Mouse (Mus musculus): ENCODE data around the gene Zfp354c. TPM values are rescaled to one million over a fixed set of nuclear protein-coding genes. Genes with fewer than 3 reads are reported as not detected.

Zfp354c gene
- polyA plus RNA-seq (2014; fragmentation: Illumina TruSeq; extraction: RNeasy Lipid Tissue Mini Kit (QIAGEN cat#74804); ENCODE audit: low read depth, low replicate concordance), result 1.9 TPM

DNA sequence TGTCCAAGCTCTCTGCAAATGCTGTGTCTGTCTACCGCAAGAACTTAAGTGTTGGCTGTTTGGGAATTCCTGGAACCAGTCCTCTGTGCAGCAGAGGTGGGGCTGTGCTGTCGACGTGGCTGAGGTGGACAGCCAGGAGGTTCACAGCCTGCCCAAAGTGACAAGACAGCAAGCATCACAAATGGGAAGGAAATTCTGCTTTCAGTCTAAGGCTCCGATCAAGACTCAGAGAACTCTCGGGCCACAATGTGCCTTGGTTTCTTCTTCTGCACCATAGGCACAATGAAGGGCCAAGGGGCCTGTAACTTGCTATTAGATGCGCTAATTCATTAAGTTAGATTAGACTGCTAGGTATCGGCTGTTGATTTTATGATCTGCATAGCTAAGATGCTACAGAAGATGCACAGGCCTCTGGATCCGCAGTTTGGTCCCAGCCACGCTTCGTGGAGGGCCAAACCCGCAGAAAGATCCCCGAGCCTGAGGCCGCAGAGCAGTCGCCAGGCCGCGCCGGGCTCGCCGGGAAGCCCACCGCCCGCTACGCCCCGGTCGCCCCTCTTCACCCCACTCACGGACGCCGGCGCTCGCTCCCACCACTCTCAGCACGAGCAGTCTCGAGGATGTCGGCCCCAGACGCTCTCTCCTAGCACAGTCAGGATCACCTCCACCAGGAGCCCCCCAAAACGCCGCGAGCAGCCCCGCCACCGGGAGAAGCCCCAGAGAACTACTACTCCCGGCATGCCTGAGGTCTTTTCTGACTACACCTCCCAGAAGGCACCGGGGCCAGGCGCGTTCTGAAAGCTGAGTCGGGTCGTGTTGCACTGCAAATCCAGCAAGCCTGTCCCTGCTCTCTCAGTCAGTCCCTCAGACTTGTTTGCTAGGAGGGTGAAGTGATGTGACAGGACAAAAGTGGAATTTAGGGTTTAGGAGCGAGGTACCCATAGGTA, at the start of gene Zfp354c:
Zfp354c (minus strand) TSS at position 715 of the 944 bp plus-strand sequence.

DNA sequence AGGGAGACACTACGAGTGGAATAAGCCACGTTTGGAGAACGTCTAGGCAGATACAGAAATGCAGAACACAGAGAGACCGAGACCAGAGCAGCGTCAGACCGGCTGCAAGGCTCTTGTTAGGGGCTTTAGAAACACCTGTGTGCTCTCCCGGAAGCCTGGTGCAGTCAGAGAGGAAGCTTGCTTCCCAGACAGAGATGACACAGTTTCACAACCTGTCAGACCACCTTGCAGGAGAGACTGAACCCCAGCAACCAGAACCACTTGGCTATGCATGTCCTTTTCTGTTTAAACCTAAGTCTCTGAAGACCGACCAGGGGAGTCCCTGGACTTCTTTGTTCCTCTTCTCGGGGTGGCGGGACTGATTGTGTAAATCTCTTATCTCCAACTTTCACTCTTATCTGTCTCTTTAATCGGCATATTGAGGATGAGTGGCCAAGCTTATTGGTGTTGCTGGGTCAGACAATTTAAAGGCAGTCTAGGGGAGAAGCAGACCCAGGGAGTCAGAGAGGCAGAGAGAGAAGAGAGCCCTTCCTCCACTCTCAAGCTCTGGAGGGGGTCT, 22.7 kb upstream of the Zfp354c start, which contains the start of gene Grm6:
Grm6 (plus strand) TSS at position 509 of the 559 bp plus-strand sequence.

DNA sequence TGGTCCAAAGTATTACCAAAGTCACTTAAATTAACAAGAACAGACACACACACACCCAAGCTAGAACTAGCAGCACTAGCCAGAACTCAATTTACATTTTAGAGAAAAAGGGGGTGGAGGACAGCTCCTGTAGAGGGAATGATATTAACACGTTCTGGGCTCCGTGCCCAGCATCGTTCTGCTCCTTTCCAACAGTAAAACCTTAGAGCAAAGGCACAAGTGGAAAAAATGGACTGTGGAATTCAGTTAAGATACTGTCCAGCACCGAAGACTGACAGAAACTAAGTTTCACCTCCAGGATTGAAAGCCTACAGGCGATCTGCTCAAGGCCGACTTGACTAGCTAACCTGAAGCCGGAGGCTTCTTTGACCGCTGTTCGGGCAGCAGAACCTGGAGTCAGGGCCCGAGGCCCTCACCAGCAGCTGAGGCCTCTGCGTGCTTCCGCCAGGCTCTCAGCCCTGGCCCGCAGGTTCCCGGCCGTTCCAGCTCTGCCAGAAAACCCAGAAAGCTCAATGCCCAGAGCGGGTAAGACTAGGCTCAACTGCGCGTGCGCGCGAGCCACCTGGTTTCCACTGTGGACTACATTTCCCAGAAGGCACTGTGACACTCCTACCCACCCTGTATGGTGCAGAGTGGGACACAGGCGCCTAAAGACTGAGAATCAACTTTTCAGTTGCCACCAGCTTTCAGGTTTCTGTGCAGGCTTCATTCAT, 13.7 kb upstream of the Zfp354c start, which contains the start of gene Zfp879:
Zfp879 (minus strand) TSS at position 530 of the 713 bp plus-strand sequence.

Other genes starting within 250 kb of the Zfp354c start
- 9.6 TPM for gene Adamts2, start 225.6 kb downstream of the Zfp354c start, polyA plus RNA-seq (2014; fragmentation: Illumina TruSeq; extraction: RNeasy Lipid Tissue Mini Kit (QIAGEN cat#74804); ENCODE audit: low read depth, low replicate concordance)
- gene Zfp879, start 13.8 kb upstream of the Zfp354c start, polyA plus RNA-seq (2014; fragmentation: Illumina TruSeq; extraction: RNeasy Lipid Tissue Mini Kit (QIAGEN cat#74804); ENCODE audit: low read depth, low replicate concordance), result 2.0 TPM
- not detected for gene Grm6, start 23.0 kb upstream of the Zfp354c start, polyA plus RNA-seq (2014; fragmentation: Illumina TruSeq; extraction: RNeasy Lipid Tissue Mini Kit (QIAGEN cat#74804); ENCODE audit: low read depth, low replicate concordance)
- 1.2 TPM for gene Zfp454, start 59.9 kb upstream of the Zfp354c start, polyA plus RNA-seq (2014; fragmentation: Illumina TruSeq; extraction: RNeasy Lipid Tissue Mini Kit (QIAGEN cat#74804); ENCODE audit: low read depth, low replicate concordance)
- gene Zfp2, start 88.4 kb upstream of the Zfp354c start, polyA plus RNA-seq (2014; fragmentation: Illumina TruSeq; extraction: RNeasy Lipid Tissue Mini Kit (QIAGEN cat#74804); ENCODE audit: low read depth, low replicate concordance), result 5.7 TPM
- gene Zfp354b, start 103.9 kb upstream of the Zfp354c start, polyA plus RNA-seq (2014; fragmentation: Illumina TruSeq; extraction: RNeasy Lipid Tissue Mini Kit (QIAGEN cat#74804); ENCODE audit: low read depth, low replicate concordance), result 2.4 TPM
- not detected for gene 4933414I15Rik, start 116.0 kb upstream of the Zfp354c start, polyA plus RNA-seq (2014; fragmentation: Illumina TruSeq; extraction: RNeasy Lipid Tissue Mini Kit (QIAGEN cat#74804); ENCODE audit: low read depth, low replicate concordance)
- not detected for gene Prop1, start 126.0 kb upstream of the Zfp354c start, polyA plus RNA-seq (2014; fragmentation: Illumina TruSeq; extraction: RNeasy Lipid Tissue Mini Kit (QIAGEN cat#74804); ENCODE audit: low read depth, low replicate concordance)
- not detected for gene Olfr1378, start 138.8 kb upstream of the Zfp354c start, polyA plus RNA-seq (2014; fragmentation: Illumina TruSeq; extraction: RNeasy Lipid Tissue Mini Kit (QIAGEN cat#74804); ENCODE audit: low read depth, low replicate concordance)
- gene Olfr1377, start 154.2 kb upstream of the Zfp354c start, polyA plus RNA-seq (2014; fragmentation: Illumina TruSeq; extraction: RNeasy Lipid Tissue Mini Kit (QIAGEN cat#74804); ENCODE audit: low read depth, low replicate concordance), result not detected
- not detected for gene Olfr51, start 175.9 kb upstream of the Zfp354c start, polyA plus RNA-seq (2014; fragmentation: Illumina TruSeq; extraction: RNeasy Lipid Tissue Mini Kit (QIAGEN cat#74804); ENCODE audit: low read depth, low replicate concordance)
- not detected for gene Olfr54, start 186.5 kb upstream of the Zfp354c start, polyA plus RNA-seq (2014; fragmentation: Illumina TruSeq; extraction: RNeasy Lipid Tissue Mini Kit (QIAGEN cat#74804); ENCODE audit: low read depth, low replicate concordance)
- not detected for gene Olfr1375, start 220.4 kb upstream of the Zfp354c start, polyA plus RNA-seq (2014; fragmentation: Illumina TruSeq; extraction: RNeasy Lipid Tissue Mini Kit (QIAGEN cat#74804); ENCODE audit: low read depth, low replicate concordance)
- 2.5 TPM for gene Zfp354a, start 231.5 kb upstream of the Zfp354c start, polyA plus RNA-seq (2014; fragmentation: Illumina TruSeq; extraction: RNeasy Lipid Tissue Mini Kit (QIAGEN cat#74804); ENCODE audit: low read depth, low replicate concordance)

Measured in heart, adult 10 weeks (tissue).